Mouse (Mus musculus): Measurements from ENCODE around the gene Acer1.

DNA sequence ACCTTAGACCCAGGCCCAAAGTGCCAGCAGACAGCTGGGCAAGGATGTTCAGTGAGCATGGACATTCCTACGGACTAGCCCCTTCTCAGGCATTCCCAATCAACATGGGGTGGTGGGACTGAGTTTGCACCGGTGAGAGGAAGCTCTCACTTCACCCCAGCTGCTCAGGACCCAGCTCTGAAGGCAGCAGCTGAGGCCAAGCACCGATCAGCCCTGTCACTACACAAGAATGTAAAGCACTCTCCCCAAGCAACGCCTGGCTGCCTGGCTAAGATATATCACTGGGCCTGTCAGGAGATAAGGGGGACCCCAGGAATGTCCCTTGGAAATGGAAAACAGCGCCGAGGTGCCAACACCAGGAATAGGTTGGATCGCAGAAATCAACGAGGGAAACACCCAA, 19.3 kb upstream of the Acer1 start:
- no peak for TF ChIP-seq CTCF (conservative IDR thresholded peaks at IDR 0.05 in 1 of 2, IDR thresholded peaks at IDR 0.05 in 1 of 2; ENCODE audit: low read depth in 2 of 2, low read length in 2 of 2)
- no peak for TF ChIP-seq EP300 (IDR thresholded peaks at IDR 0.05; ENCODE audit: low read length)

Data from CH12.LX (cell line).